44 mouse cellular contexts compared by ENCODE assay signal in the genomic region with DNA sequence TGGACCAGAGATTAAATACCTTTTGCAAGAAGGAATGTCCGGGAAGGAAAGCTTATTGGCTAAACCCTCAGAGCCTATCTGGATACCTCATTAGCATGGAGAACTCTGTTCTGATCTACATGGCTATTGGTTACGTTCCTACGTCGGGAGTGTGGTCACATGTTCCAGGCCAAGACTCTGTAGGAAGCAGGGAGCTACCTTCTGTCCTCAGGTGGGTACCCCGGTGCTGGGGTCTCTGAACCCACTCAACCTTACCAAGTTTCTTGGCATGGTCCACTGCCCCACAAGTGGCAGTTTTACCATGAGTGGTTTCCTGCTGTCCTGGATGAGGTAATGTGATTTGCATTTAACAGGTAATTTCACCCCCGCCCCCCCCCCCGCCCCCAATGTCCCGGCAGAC. TPM values are rescaled to one million over a fixed set of nuclear protein-coding genes. Genes with fewer than 3 reads are reported as not detected.
"Had no signal": no experiment of that assay in that cellular context is flagged by ENCODE, and none has a peak within 500 bp of the region (broad histone marks: within the 10 kb centered on the region; RNA-seq: fewer than 3 reads in every experiment).

No protein-coding gene starts in this region.

- H3K27ac ChIP-seq: limb, embryonic 10.5 days; limb, embryonic 12.5 days; limb, embryonic 13.5 days; limb, embryonic 15.5 days; liver, embryonic 12.5 days; liver, embryonic 13.5 days; liver, embryonic 14.5 days; liver, embryonic 15.5 days; lung, embryonic 15.5 days; macrophage; midbrain, embryonic 10.5 days; midbrain, embryonic 12.5 days; midbrain, embryonic 13.5 days; midbrain, embryonic 15.5 days; neural tube, embryonic 12.5 days had no signal

- H3K27me3 ChIP-seq: liver, embryonic 13.5 days; liver, embryonic 15.5 days; lung, embryonic 15.5 days; midbrain, embryonic 15.5 days had no signal

- H3K36me3 ChIP-seq: limb, embryonic 10.5 days; limb, embryonic 12.5 days; limb, embryonic 13.5 days; limb, embryonic 15.5 days; liver, embryonic 12.5 days; liver, embryonic 13.5 days; liver, embryonic 15.5 days; lung, embryonic 15.5 days; midbrain, embryonic 10.5 days; midbrain, embryonic 12.5 days; midbrain, embryonic 13.5 days; midbrain, embryonic 15.5 days; neural tube, embryonic 12.5 days had no signal

- H3K4me1 ChIP-seq: limb, embryonic 12.5 days; limb, embryonic 13.5 days; limb, embryonic 15.5 days; liver, embryonic 12.5 days; liver, embryonic 13.5 days; liver, embryonic 15.5 days; lung, embryonic 15.5 days; megakaryocyte, embryonic 14.5 days; midbrain, embryonic 10.5 days; midbrain, embryonic 12.5 days; midbrain, embryonic 13.5 days; midbrain, embryonic 15.5 days; neural tube, embryonic 12.5 days had no signal

- H3K4me2 ChIP-seq: limb, embryonic 12.5 days; limb, embryonic 13.5 days; limb, embryonic 15.5 days; liver, embryonic 11.5 days; liver, embryonic 12.5 days; liver, embryonic 13.5 days; liver, embryonic 15.5 days; lung, embryonic 14.5 days; lung, embryonic 15.5 days; midbrain, embryonic 11.5 days; midbrain, embryonic 12.5 days; midbrain, embryonic 13.5 days; midbrain, embryonic 15.5 days; neural tube, embryonic 12.5 days had no signal

- H3K9me3 ChIP-seq: limb, embryonic 10.5 days; limb, embryonic 12.5 days; limb, embryonic 13.5 days; limb, embryonic 15.5 days; liver, embryonic 12.5 days; liver, embryonic 13.5 days; liver, embryonic 15.5 days; lung, embryonic 15.5 days; midbrain, embryonic 12.5 days; midbrain, embryonic 13.5 days; midbrain, embryonic 15.5 days; neural tube, embryonic 12.5 days had no signal

- H3K9ac ChIP-seq: limb, embryonic 12.5 days; limb, embryonic 13.5 days; limb, embryonic 15.5 days; liver, embryonic 12.5 days; liver, embryonic 13.5 days; liver, embryonic 14.5 days; liver, embryonic 15.5 days; lung, embryonic 14.5 days; lung, embryonic 15.5 days; midbrain, embryonic 12.5 days; midbrain, embryonic 13.5 days; midbrain, embryonic 15.5 days; neural tube, embryonic 12.5 days had no signal

- DNase-seq: left cerebral cortex, postnatal 4 days; liver, embryonic 13.5 days; lung, adult 18-20 months; lung, adult 2 months; lung, embryonic 14.5 days; lung, postnatal 10 days; lung, postnatal 14 days; lung, postnatal 36 days; lung, postnatal 4 days; midbrain, embryonic 14.5 days had no signal

- H3K4me3 ChIP-seq: limb, embryonic 10.5 days; limb, embryonic 12.5 days; limb, embryonic 13.5 days; limb, embryonic 15.5 days; liver, embryonic 12.5 days; liver, embryonic 13.5 days; liver, embryonic 15.5 days; lung, embryonic 15.5 days; megakaryocyte, embryonic 14.5 days; midbrain, embryonic 10.5 days; midbrain, embryonic 12.5 days; midbrain, embryonic 13.5 days; midbrain, embryonic 15.5 days; myocyte; neural tube, embryonic 12.5 days had no signal

- ATAC-seq: liver, embryonic 12.5 days; lung, postnatal 0 days; midbrain, embryonic 13.5 days; midbrain, embryonic 15.5 days; midbrain, embryonic 16.5 days had no signal

RNA-seq across cellular contexts. Expression of a gene that starts 4.2 kb away (rescaled TPM):
- total RNA-seq: left cerebral cortex, postnatal 36 days; left cerebral cortex, postnatal 4 days; megakaryocyte progenitor cell, adult 5-6 weeks; megakaryocyte, adult 5-6 weeks; megakaryocyte-erythroid progenitor cell, adult 5-6 weeks; midbrain, postnatal 0 days; monocyte, adult 5-6 weeks had no signal
- polyA plus RNA-seq: limb, embryonic 10.5 days; limb, embryonic 11.5 days; limb, embryonic 12.5 days; macrophage; midbrain, embryonic 10.5 days; midbrain, embryonic 11.5 days; midbrain, embryonic 12.5 days; midbrain, embryonic 13.5 days; midbrain, embryonic 14.5 days; midbrain, embryonic 15.5 days; midbrain, embryonic 16.5 days; myocyte; neural tube, embryonic 11.5 days had no signal

RNA-seq across cellular contexts. Expression of a gene that starts 37.6 kb away (rescaled TPM):
- total RNA-seq: liver, adult 2 months; megakaryocyte progenitor cell, adult 5-6 weeks; megakaryocyte, adult 5-6 weeks; megakaryocyte-erythroid progenitor cell, adult 5-6 weeks; monocyte, adult 5-6 weeks had no signal
- polyA plus RNA-seq: limb, embryonic 10.5 days; limb, embryonic 11.5 days; limb, embryonic 12.5 days; limb, embryonic 13.5 days; limb, embryonic 14.5 days; limb, embryonic 15.5 days; liver, adult 2 months; liver, embryonic 11.5 days; liver, embryonic 12.5 days; liver, embryonic 13.5 days; liver, embryonic 14.5 days; liver, embryonic 15.5 days; liver, embryonic 16.5 days; macrophage; midbrain, embryonic 10.5 days; midbrain, embryonic 11.5 days; midbrain, embryonic 12.5 days; midbrain, embryonic 13.5 days; myocyte; neural tube, embryonic 11.5 days; neural tube, embryonic 12.5 days had no signal

RNA-seq across cellular contexts. Expression of a gene that starts 43.6 kb away (rescaled TPM):
- total RNA-seq: megakaryocyte-erythroid progenitor cell, adult 5-6 weeks had no signal
- polyA plus RNA-seq: macrophage; midbrain, embryonic 11.5 days; myocyte had no signal

RNA-seq across cellular contexts. Expression of a gene that starts 50.5 kb away (rescaled TPM):
- total RNA-seq: left cerebral cortex, adult 8-10 months; left cerebral cortex, postnatal 14 days; left cerebral cortex, postnatal 25 days; left cerebral cortex, postnatal 4 days; megakaryocyte progenitor cell, adult 5-6 weeks; megakaryocyte, adult 5-6 weeks; megakaryocyte-erythroid progenitor cell, adult 5-6 weeks; monocyte, adult 5-6 weeks had no signal
- polyA plus RNA-seq: limb, embryonic 11.5 days; limb, embryonic 12.5 days; limb, embryonic 14.5 days; limb, embryonic 15.5 days; liver, adult 2 months; liver, embryonic 13.5 days; liver, embryonic 14.5 days; lung, adult 2 months; lung, postnatal 0 days; macrophage; midbrain, embryonic 11.5 days; neural tube, embryonic 11.5 days had no signal
